Mouse (Mus musculus): ENCODE measurements around the gene Pik3cd. TPM values are rescaled to one million over a fixed set of nuclear protein-coding genes. Genes with fewer than 3 reads are reported as not detected.
"Not testable (repeated sequence)": the region's sequence is repeated elsewhere in the genome, so short reads cannot be mapped to it uniquely, and the experiment has no call there.

The Pik3cd gene
- 1.4 TPM for polyA plus RNA-seq (2012; fragmentation: generic; extraction: Trizol)

- no peak within 1 kb of the TSS for H3K4me2 ChIP-seq (ENCODE audit: low read depth)
- TF ChIP-seq MYOD1 (IDR thresholded peaks at IDR 0.05; ENCODE audit: control insufficient read depth in 1 of 3, insufficient read length in 2 of 3, low read depth in 2 of 3) (no peak), SRF (IDR thresholded peaks at IDR 0.05; ENCODE audit: control insufficient read depth, insufficient read length, low read depth) (no peak), TCF12 (IDR thresholded peaks at IDR 0.05; ENCODE audit: insufficient read depth, poor library complexity, severe bottlenecking) (no peak), POLR2A (IDR thresholded peaks at IDR 0.05; ENCODE audit: insufficient read length, low read depth) (no peak), MYOG (IDR thresholded peaks at IDR 0.05; ENCODE audit: control insufficient read depth in 1 of 3, insufficient read depth in 1 of 3, insufficient read length in 2 of 3, low read depth in 2 of 3) (no peak), E2F4 (IDR thresholded peaks at IDR 0.05; ENCODE audit: insufficient read depth) (no peak), CEBPB (IDR thresholded peaks at IDR 0.05; ENCODE audit: insufficient read depth, poor library complexity, severe bottlenecking) (no peak), REST (IDR thresholded peaks at IDR 0.05; ENCODE audit: insufficient read depth, insufficient read length) (no peak), TCF3 (IDR thresholded peaks at IDR 0.05; ENCODE audit: insufficient read length, low read depth) (no peak), POLR2AphosphoS2 (IDR thresholded peaks at IDR 0.05; ENCODE audit: insufficient read length, low read depth) (no peak), MAX (IDR thresholded peaks at IDR 0.05; ENCODE audit: low read depth) (no peak), USF1 (IDR thresholded peaks at IDR 0.05; ENCODE audit: low read depth) (no peak)
- no peak within 1 kb of the TSS for H3ac ChIP-seq (ENCODE audit: control insufficient read depth, insufficient read length)
- H3K4me3 ChIP-seq: no peak within 1 kb of the TSS
- no peaks in the 10 kb centered on the region for H3K36me3 ChIP-seq (ENCODE audit: control insufficient read depth, insufficient read depth)
- H3K79me2 ChIP-seq (ENCODE audit: control insufficient read depth, insufficient read depth): no peaks in the 10 kb centered on the region
- no peaks in the 10 kb centered on the region for H3K27me3 ChIP-seq (ENCODE audit: control insufficient read depth, insufficient read depth, insufficient read length)
Measured at GRCm38 (mm10) chr4:149702210-149702979, at the start of gene Pik3cd. Pik3cd (minus strand) TSS chr4:149702571.

GRCm38 (mm10) chr4:149750671-149751070, 48.3 kb upstream of the Pik3cd start:
- Histone ChIP-seq H3ac (ENCODE audit: control insufficient read depth, insufficient read length) (no peak overlapping the region), H3K79me2 (ENCODE audit: control insufficient read depth, insufficient read depth) (no peaks in the 10 kb centered on the region), H3K27me3 (ENCODE audit: control insufficient read depth, insufficient read depth, insufficient read length) (no peaks in the 10 kb centered on the region), H3K4me3 (no peak overlapping the region), H3K4me2 (ENCODE audit: low read depth) (no peak overlapping the region), H3K36me3 (ENCODE audit: control insufficient read depth, insufficient read depth) (peaks cover 26% of the 10 kb centered on the region)
- TF ChIP-seq POLR2A (IDR thresholded peaks at IDR 0.05; ENCODE audit: insufficient read length, low read depth): no peak
- TF ChIP-seq POLR2AphosphoS2 (IDR thresholded peaks at IDR 0.05; ENCODE audit: insufficient read length, low read depth): no peak
- no peak for TF ChIP-seq SRF (IDR thresholded peaks at IDR 0.05; ENCODE audit: control insufficient read depth, insufficient read length, low read depth)
- TF ChIP-seq TCF3 (IDR thresholded peaks at IDR 0.05; ENCODE audit: insufficient read length, low read depth): no peak
- TF ChIP-seq TCF12 (IDR thresholded peaks at IDR 0.05; ENCODE audit: insufficient read depth, poor library complexity, severe bottlenecking): no peak
- no peak for TF ChIP-seq REST (IDR thresholded peaks at IDR 0.05; ENCODE audit: insufficient read depth, insufficient read length)

GRCm38 (mm10) chr4:149749663-149750015, 47.3 kb upstream of the Pik3cd start:
- H3K79me2 ChIP-seq (ENCODE audit: control insufficient read depth, insufficient read depth); H3ac ChIP-seq (ENCODE audit: control insufficient read depth, insufficient read length); H3K27me3 ChIP-seq (ENCODE audit: control insufficient read depth, insufficient read depth, insufficient read length); H3K4me3 ChIP-seq; H3K4me2 ChIP-seq (ENCODE audit: low read depth): not testable (repeated sequence)
- peaks cover 26% of the 10 kb centered on the region for H3K36me3 ChIP-seq (ENCODE audit: control insufficient read depth, insufficient read depth)

- TF ChIP-seq MYOG (IDR thresholded peaks at IDR 0.05; ENCODE audit: control insufficient read depth in 1 of 3, insufficient read depth in 1 of 3, insufficient read length in 2 of 3, low read depth in 2 of 3) (no peak), USF1 (IDR thresholded peaks at IDR 0.05; ENCODE audit: low read depth) (no peak), MYOD1 (IDR thresholded peaks at IDR 0.05; ENCODE audit: control insufficient read depth in 1 of 3, insufficient read length in 2 of 3, low read depth in 2 of 3) (no peak), POLR2AphosphoS2 (IDR thresholded peaks at IDR 0.05; ENCODE audit: insufficient read length, low read depth) (no peak), TCF12 (IDR thresholded peaks at IDR 0.05; ENCODE audit: insufficient read depth, poor library complexity, severe bottlenecking) (no peak), E2F4 (IDR thresholded peaks at IDR 0.05; ENCODE audit: insufficient read depth) (no peak), MAX (IDR thresholded peaks at IDR 0.05; ENCODE audit: low read depth) (no peak), POLR2A (IDR thresholded peaks at IDR 0.05; ENCODE audit: insufficient read length, low read depth) (no peak), SRF (IDR thresholded peaks at IDR 0.05; ENCODE audit: control insufficient read depth, insufficient read length, low read depth) (no peak), REST (IDR thresholded peaks at IDR 0.05; ENCODE audit: insufficient read depth, insufficient read length) (no peak), TCF3 (IDR thresholded peaks at IDR 0.05; ENCODE audit: insufficient read length, low read depth) (no peak), CEBPB (IDR thresholded peaks at IDR 0.05; ENCODE audit: insufficient read depth, poor library complexity, severe bottlenecking) (no peak)
- Histone ChIP-seq H3K79me2 (ENCODE audit: control insufficient read depth, insufficient read depth) (no peaks in the 10 kb centered on the region), H3K36me3 (ENCODE audit: control insufficient read depth, insufficient read depth) (peaks cover 23% of the 10 kb centered on the region)
Measured at GRCm38 (mm10) chr4:149749003-149749662, 46.8 kb upstream of the Pik3cd start.

GRCm38 (mm10) chr4:149744119-149744518, 41.7 kb upstream of the Pik3cd start:
- peaks cover 15% of the 10 kb centered on the region for H3K36me3 ChIP-seq (ENCODE audit: control insufficient read depth, insufficient read depth)
- H3ac ChIP-seq (ENCODE audit: control insufficient read depth, insufficient read length): no peak overlapping the region
- H3K4me2 ChIP-seq (ENCODE audit: low read depth): no peak overlapping the region
- TF ChIP-seq TCF3 (IDR thresholded peaks at IDR 0.05; ENCODE audit: insufficient read length, low read depth) (no peak), CEBPB (IDR thresholded peaks at IDR 0.05; ENCODE audit: insufficient read depth, poor library complexity, severe bottlenecking) (no peak)
- H3K79me2 ChIP-seq (ENCODE audit: control insufficient read depth, insufficient read depth): no peaks in the 10 kb centered on the region
- H3K4me3 ChIP-seq: no peak overlapping the region
- no peaks in the 10 kb centered on the region for H3K27me3 ChIP-seq (ENCODE audit: control insufficient read depth, insufficient read depth, insufficient read length)

More at GRCm38 (mm10) chr4:149749003-149749662, 46.8 kb upstream of the Pik3cd start:
- no peak overlapping the region for H3K4me3 ChIP-seq
- H3K4me2 ChIP-seq (ENCODE audit: low read depth): no peak overlapping the region
- no peaks in the 10 kb centered on the region for H3K27me3 ChIP-seq (ENCODE audit: control insufficient read depth, insufficient read depth, insufficient read length)
- no peak overlapping the region for H3ac ChIP-seq (ENCODE audit: control insufficient read depth, insufficient read length)
